9 mouse cellular contexts compared by ENCODE assay signal in genomic region chr9:108220380-108220774, GRCm38 (mm10). TPM values are rescaled to one million over a fixed set of nuclear protein-coding genes. Genes with fewer than 3 reads are reported as not detected.
DNase-seq lines count a peak whose midpoint lies in the region; TF ChIP-seq lines count a peak whose summit lies in the region.
"Had no signal": no experiment of that assay in that cellular context is flagged by ENCODE, and none has a peak within 500 bp of the region (broad histone marks: within the 10 kb centered on the region; RNA-seq: fewer than 3 reads in every experiment).

No protein-coding gene starts in this region.

- peak; percentile 52 to 59 for DNase-seq in left cerebral cortex, adult 18-20 months (ENCODE audit: low spot score in 2 of 2)
- DNase-seq in left cerebral cortex, postnatal 4 days: no peak
- DNase-seq in brain, adult 2 months (ENCODE audit: low read depth, low spot score): peak; percentile 88
- peak; percentile 69 to 71 for DNase-seq in heart, adult 9 months (ENCODE audit: low spot score in 2 of 2)
- no peak for DNase-seq in kidney, adult 9 months
- no peak for DNase-seq in thymus, postnatal 4 days
- DNase-seq: cerebellum, adult 9-11 months had no signal

- peaks cover 65% of the 10 kb centered on the region for H3K79me2 ChIP-seq in myocyte (ENCODE audit: control insufficient read depth, insufficient read depth)

- intact Hi-C loops in left cerebral cortex, postnatal 4 days (cut with DNase I): no loop called here

- no peak for TF ChIP-seq POLR2A in myocyte (IDR thresholded peaks at IDR 0.05; ENCODE audit: insufficient read length, low read depth)

- no peak overlapping the region for H3K4me3 ChIP-seq in myocyte
- H3K4me3 ChIP-seq: lung, embryonic 15.5 days had no signal

- no peaks in the 10 kb centered on the region for H3K27me3 ChIP-seq in myocyte (ENCODE audit: control insufficient read depth, insufficient read depth, insufficient read length)
- H3K27me3 ChIP-seq: lung, embryonic 15.5 days had no signal

- no peak overlapping the region for H3ac ChIP-seq in myocyte (ENCODE audit: control insufficient read depth, insufficient read length)

- H3K36me3 ChIP-seq in myocyte (ENCODE audit: control insufficient read depth, insufficient read depth): peaks cover 19% of the 10 kb centered on the region

- peak overlapping the region; percentile 68 for H3K4me2 ChIP-seq in myocyte (ENCODE audit: low read depth)
- H3K4me2 ChIP-seq: lung, embryonic 15.5 days had no signal

TF ChIP-seq in myocyte, 11 proteins besides CTCF, POLR2A, EP300 and RAD21:
- TF ChIP-seq MAX (IDR thresholded peaks at IDR 0.05; ENCODE audit: low read depth) (peak; percentile 14), SRF (IDR thresholded peaks at IDR 0.05; ENCODE audit: control insufficient read depth, insufficient read length, low read depth) (no peak), TCF3 (IDR thresholded peaks at IDR 0.05; ENCODE audit: insufficient read length, low read depth) (no peak), MYOG (IDR thresholded peaks at IDR 0.05; ENCODE audit: control insufficient read depth in 1 of 3, insufficient read depth in 1 of 3, insufficient read length in 2 of 3, low read depth in 2 of 3) (no peak), USF1 (IDR thresholded peaks at IDR 0.05; ENCODE audit: low read depth) (peak; percentile 91)

RNA-seq across cellular contexts. Expression of gene Bsn, which starts 30.2 kb away (rescaled TPM):
- total RNA-seq in left cerebral cortex, adult 18-20 months (2021): 100 to 1,000 TPM; 243 to 246 TPM
- 10 to 100 TPM; 70.4 to 74.5 TPM for total RNA-seq in left cerebral cortex, postnatal 4 days (2021)
- polyA plus RNA-seq in myocyte (2012; fragmentation: generic; extraction: Trizol): 0.56 TPM

RNA-seq across cellular contexts. Expression of gene Dag1, which starts 43.4 kb away (rescaled TPM):
- total RNA-seq in left cerebral cortex, adult 18-20 months (2021): 10 to 100 TPM; 79.2 to 85.8 TPM
- total RNA-seq in left cerebral cortex, postnatal 4 days (2021): 100 to 1,000 TPM; 121 to 127 TPM
- polyA plus RNA-seq in myocyte (2012; fragmentation: generic; extraction: Trizol): 195 TPM

Comparison
In these comparisons a context has a peak if more than half of its experiments do, and no peak if none do; other contexts are left out.
1. DNase-seq: peak in left cerebral cortex, adult 18-20 months (2 of 2), brain, adult 2 months (single experiment) and heart, adult 9 months (2 of 2); none in left cerebral cortex, postnatal 4 days (single experiment), kidney, adult 9 months (single experiment) and thymus, postnatal 4 days (single experiment).